Mouse (Mus musculus): ENCODE measurements at regions not wholly inside any gene's neighbourhood (a gene's known extent, or its start where the extent isn't known, plus 50 kb on each side); places are given as distances from the start of the nearest gene placed in this dataset.
A peak's percentile ranks its signal among the peaks of the same experiment; 100 is the strongest.

DNA sequence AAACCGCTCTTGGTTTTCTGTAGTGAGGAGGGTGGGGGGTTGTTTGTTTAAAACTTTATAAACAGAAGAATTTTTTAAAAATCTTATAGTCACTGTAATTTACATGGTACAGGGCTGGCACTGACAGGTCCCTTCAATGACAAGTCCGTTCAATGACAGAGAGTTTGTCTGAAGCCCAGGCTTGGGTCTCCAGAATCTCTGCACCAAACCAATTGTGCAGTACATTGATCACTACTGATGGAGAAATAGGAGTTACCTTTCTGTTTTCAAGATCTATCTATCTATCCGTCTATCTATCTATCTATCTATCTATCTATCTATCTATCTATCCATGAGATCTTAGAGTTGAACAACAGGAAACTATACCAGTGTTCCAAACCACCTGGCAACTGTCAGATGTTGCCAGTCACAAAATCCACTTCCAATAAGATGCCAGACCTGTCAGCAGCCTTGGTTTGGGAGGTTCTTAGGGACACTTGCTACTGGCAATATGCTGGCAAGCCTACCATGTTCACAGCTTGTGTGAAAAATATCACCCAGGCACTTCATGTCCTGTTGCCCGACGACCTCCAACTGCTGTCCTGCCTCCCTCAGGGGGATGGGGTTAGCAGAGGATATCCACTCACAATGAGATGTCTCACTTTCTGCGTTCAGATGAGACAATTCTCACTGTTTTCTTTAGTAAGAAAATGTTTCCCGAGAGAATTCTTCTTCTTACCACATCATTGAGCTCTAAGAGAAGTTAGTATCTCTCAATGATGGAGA is 73.8 kb upstream of the Cpsf6 start:
- TF ChIP-seq EP300 (optimal IDR thresholded peaks at IDR 0.05) (no peak), CTCF (IDR thresholded peaks at IDR 0.05; ENCODE audit: low read depth) (no peak)
- no peaks in the 10 kb centered on the region for H3K27me3 ChIP-seq (ENCODE audit: control insufficient read depth, insufficient read depth, low read length)
- no peaks in the 10 kb centered on the region for H3K4me1 ChIP-seq (replicated peaks; ENCODE audit: control insufficient read depth, insufficient read depth)
- H3K27ac ChIP-seq (replicated peaks) = no peak overlapping the region
- H3K9ac ChIP-seq (ENCODE audit: low read length) = no peak overlapping the region
- no peaks in the 10 kb centered on the region for H3K36me3 ChIP-seq (ENCODE audit: control insufficient read depth, insufficient read depth, low read length)
- H3K4me3 ChIP-seq (ENCODE audit: low read depth, low read length) = no peak overlapping the region
- H3K4me2 ChIP-seq (replicated peaks; ENCODE audit: low read depth) = no peak overlapping the region
- ATAC-seq (ENCODE audit: low FRiP score, low TSS enrichment) (no peak), DNase-seq (ENCODE audit: low spot score) (no peak)
- no peaks in the 10 kb centered on the region for H3K9me3 ChIP-seq (ENCODE audit: control insufficient read depth, low read length)
- 82% methylated on average over 7 of the region's 7 CpGs for WGBS

DNA sequence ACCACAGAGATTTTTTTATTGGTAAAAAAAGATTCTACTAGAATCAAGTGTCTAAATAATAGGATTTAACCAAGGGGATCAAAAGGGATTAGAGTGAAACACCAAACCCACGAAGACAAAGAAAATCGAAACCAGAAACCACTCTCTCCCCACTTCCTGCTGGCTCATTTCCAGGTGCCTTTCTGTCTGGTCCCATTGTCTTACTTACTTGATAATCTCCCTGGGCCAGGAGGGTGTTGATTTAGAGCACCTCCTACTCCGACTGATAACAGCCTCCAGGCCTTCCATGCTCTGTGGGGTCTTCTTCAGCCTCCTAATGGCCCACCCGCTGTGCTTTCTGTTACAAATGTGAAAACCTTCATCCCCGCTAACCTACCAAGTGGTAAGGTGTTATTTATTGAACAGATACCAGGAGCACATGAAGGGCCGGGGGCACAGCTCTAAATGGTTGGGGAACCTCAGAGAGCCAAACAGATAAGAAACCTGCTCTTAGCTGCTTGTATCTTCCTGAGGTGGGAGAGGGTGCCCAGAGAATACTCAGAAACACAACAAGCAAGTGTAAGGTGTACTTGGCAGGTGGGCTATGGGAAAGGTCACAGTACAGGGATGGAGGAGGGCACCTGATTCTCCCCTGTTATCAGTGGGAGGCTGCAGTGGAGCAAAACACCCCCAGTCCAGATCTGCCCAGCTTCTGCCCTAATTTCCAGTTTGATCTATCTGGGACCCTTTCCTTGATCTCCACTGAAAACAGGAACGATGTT is 72.6 kb upstream of the Cpsf6 start:
- ATAC-seq (ENCODE audit: low FRiP score, low TSS enrichment) (no peak), DNase-seq (ENCODE audit: low spot score) (no peak)
- Histone ChIP-seq H3K4me1 (replicated peaks; ENCODE audit: control insufficient read depth, insufficient read depth) (no peaks in the 10 kb centered on the region), H3K4me2 (replicated peaks; ENCODE audit: low read depth) (no peak overlapping the region), H3K9me3 (ENCODE audit: control insufficient read depth, low read length) (no peaks in the 10 kb centered on the region), H3K9ac (ENCODE audit: low read length) (no peak overlapping the region), H3K27me3 (ENCODE audit: control insufficient read depth, insufficient read depth, low read length) (no peaks in the 10 kb centered on the region), H3K4me3 (ENCODE audit: low read depth, low read length) (no peak overlapping the region), H3K36me3 (ENCODE audit: control insufficient read depth, insufficient read depth, low read length) (no peaks in the 10 kb centered on the region), H3K27ac (replicated peaks) (no peak overlapping the region)
- WGBS = 54% methylated on average over 7 of the region's 7 CpGs
- TF ChIP-seq EP300 (optimal IDR thresholded peaks at IDR 0.05) (no peak), CTCF (IDR thresholded peaks at IDR 0.05; ENCODE audit: low read depth) (no peak)

DNA sequence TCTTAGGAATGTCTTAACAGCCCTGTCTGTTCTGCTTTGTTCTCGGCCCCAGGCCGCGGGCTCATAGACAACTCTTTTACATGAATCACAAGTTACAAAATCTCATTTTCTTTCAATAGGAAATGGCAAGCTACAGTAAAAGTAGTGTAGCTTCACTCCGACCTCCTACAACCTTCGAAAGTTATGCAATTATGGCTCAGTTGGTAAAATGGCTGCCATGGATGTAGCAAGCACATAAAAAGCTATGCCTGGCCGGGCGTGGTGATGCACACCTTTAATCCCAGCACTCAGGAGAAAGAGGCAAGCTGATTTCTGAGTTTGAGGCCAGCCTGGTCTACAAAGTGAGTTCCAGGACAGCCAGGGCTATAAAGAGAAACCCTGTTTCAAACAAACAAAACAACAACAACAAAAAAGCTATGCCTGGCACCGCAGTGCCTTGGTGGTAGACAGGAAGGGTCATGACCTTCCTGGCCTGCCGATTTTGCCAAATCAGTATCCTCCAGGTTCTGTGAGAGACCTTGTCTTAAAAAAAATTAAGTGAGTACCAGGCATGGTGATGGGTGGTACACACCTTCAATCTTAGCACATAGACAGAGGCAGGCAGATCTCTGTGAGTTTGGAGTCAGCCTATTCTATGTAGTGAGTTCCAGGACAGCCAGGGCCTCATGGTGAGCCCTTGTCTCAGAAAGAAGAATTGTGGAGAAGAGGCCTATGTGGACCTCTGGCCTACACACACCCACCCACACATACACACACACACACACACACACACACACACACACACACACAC is 71.8 kb upstream of the Cpsf6 start:
- ATAC-seq (ENCODE audit: low FRiP score, low TSS enrichment) = no peak
- DNase-seq (ENCODE audit: low spot score) = no peak
- no peak overlapping the region for H3K4me3 ChIP-seq (ENCODE audit: low read depth, low read length)
- no peaks in the 10 kb centered on the region for H3K27me3 ChIP-seq (ENCODE audit: control insufficient read depth, insufficient read depth, low read length)
- WGBS = 76% methylated on average over 9 of the region's 9 CpGs
- no peaks in the 10 kb centered on the region for H3K4me1 ChIP-seq (replicated peaks; ENCODE audit: control insufficient read depth, insufficient read depth)
- H3K9me3 ChIP-seq (ENCODE audit: control insufficient read depth, low read length) = no peaks in the 10 kb centered on the region
- no peak overlapping the region for H3K9ac ChIP-seq (ENCODE audit: low read length)
- no peak overlapping the region for H3K4me2 ChIP-seq (replicated peaks; ENCODE audit: low read depth)
- TF ChIP-seq EP300 (optimal IDR thresholded peaks at IDR 0.05) (no peak), CTCF (IDR thresholded peaks at IDR 0.05; ENCODE audit: low read depth) (no peak)
- no peaks in the 10 kb centered on the region for H3K36me3 ChIP-seq (ENCODE audit: control insufficient read depth, insufficient read depth, low read length)
- H3K27ac ChIP-seq (replicated peaks) = no peak overlapping the region

DNA sequence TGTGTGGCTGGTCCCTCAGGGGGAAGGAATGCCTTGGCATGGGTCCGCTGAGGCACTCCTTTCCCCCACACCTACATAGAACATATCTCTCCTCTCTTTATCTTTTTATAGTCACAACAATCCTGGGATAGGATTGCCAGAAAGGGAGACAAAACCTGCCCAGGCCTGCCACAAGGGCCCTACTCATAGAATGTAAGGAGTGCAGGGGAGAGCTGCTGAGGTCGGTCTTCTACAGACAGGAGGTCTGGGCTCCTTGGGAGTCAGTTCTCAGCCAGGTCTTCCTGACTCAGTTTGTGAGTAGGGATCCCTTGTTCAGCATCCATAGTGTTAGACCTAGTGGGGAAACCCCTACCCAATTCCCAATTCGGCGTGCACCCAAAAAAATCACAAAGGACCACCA is 70.8 kb upstream of the Cpsf6 start:
- H3K4me3 ChIP-seq (ENCODE audit: low read depth, low read length) = no peak overlapping the region
- no peak overlapping the region for H3K27ac ChIP-seq (replicated peaks)
- WGBS = 73% methylated on average over 4 of the region's 4 CpGs
- no peaks in the 10 kb centered on the region for H3K4me1 ChIP-seq (replicated peaks; ENCODE audit: control insufficient read depth, insufficient read depth)
- TF ChIP-seq CTCF (IDR thresholded peaks at IDR 0.05; ENCODE audit: low read depth) (no peak), EP300 (optimal IDR thresholded peaks at IDR 0.05) (no peak)
- no peaks in the 10 kb centered on the region for H3K9me3 ChIP-seq (ENCODE audit: control insufficient read depth, low read length)
- H3K4me2 ChIP-seq (replicated peaks; ENCODE audit: low read depth) = no peak overlapping the region
- ATAC-seq (ENCODE audit: low FRiP score, low TSS enrichment) = peak; percentile 9; the same call in 1 of the 2 replicates
- H3K36me3 ChIP-seq (ENCODE audit: control insufficient read depth, insufficient read depth, low read length) = no peaks in the 10 kb centered on the region
- no peaks in the 10 kb centered on the region for H3K27me3 ChIP-seq (ENCODE audit: control insufficient read depth, insufficient read depth, low read length)
- no peak overlapping the region for H3K9ac ChIP-seq (ENCODE audit: low read length)
- DNase-seq (ENCODE audit: low spot score) = no peak

DNA sequence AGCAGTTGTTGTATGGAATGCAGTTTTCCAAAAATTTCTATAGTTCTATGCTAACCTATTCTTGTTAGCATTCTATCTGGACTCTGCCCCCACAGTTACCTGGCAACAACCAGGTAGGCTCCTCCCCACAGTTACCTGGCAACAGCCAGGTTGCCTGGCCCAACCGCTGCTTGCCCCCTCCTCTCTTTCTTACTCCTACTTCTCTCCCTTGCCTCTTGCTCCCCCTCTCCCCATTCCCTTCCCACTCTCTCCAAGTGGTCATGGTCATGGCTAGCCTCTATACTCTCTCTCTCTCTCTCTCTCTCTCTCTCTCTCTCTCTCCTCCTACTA is 70.4 kb upstream of the Cpsf6 start:
- H3K4me1 ChIP-seq (replicated peaks; ENCODE audit: control insufficient read depth, insufficient read depth) = no peaks in the 10 kb centered on the region
- H3K27me3 ChIP-seq (ENCODE audit: control insufficient read depth, insufficient read depth, low read length) = no peaks in the 10 kb centered on the region
- no peak overlapping the region for H3K4me2 ChIP-seq (replicated peaks; ENCODE audit: low read depth)
- no peak overlapping the region for H3K27ac ChIP-seq (replicated peaks)
- no peak overlapping the region for H3K9ac ChIP-seq (ENCODE audit: low read length)
- ATAC-seq (ENCODE audit: low FRiP score, low TSS enrichment) (peak; percentile 65; the same call in 1 of the 2 replicates), DNase-seq (ENCODE audit: low spot score) (peak; percentile 59)
- TF ChIP-seq EP300 (optimal IDR thresholded peaks at IDR 0.05) = no peak
- TF ChIP-seq CTCF (IDR thresholded peaks at IDR 0.05; ENCODE audit: low read depth) = no peak
- no peaks in the 10 kb centered on the region for H3K36me3 ChIP-seq (ENCODE audit: control insufficient read depth, insufficient read depth, low read length)
- WGBS = 65% methylated on average over 1 of the region's 1 CpGs
- no peak overlapping the region for H3K4me3 ChIP-seq (ENCODE audit: low read depth, low read length)
- H3K9me3 ChIP-seq (ENCODE audit: control insufficient read depth, low read length) = no peaks in the 10 kb centered on the region
